Mouse (Mus musculus) cerebellum, adult 2 months (tissue): ENCODE data around the gene Gm10837. TPM values are rescaled to one million over a fixed set of nuclear protein-coding genes. Genes with fewer than 3 reads are reported as not detected.
A peak's percentile ranks its signal among the peaks of the same experiment; 100 is the strongest.

Source experiments
- DNase-seq, 2 experiments: peaks; one replicate each; pipeline ENCODE4 v3.0.0; 2021
- H3K27ac ChIP-seq: fragments of 200-500 bp; 2 replicates; pipeline ENCODE4 v1.5.1; 2012; ENCODE audit warnings: low read length, control low read depth, inconsistent platforms; ENCODE audit not compliant: insufficient read depth
- H3K27me3 ChIP-seq: fragments of 200-500 bp; 2 replicates; pipeline ENCODE4 v1.6.1; 2012; ENCODE audit warnings: inconsistent platforms, mild to moderate bottlenecking, low read length, moderate library complexity; ENCODE audit not compliant: control insufficient read depth, insufficient read depth
- H3K4me1 ChIP-seq: fragments of 200-500 bp; 2 replicates; pipeline ENCODE4 v1.6.1; 2011; ENCODE audit warnings: low read length; ENCODE audit not compliant: control insufficient read depth, insufficient read depth
- H3K4me3 ChIP-seq: fragments of 200-500 bp; replicated peaks from 2 replicates; pipeline ENCODE3; 2011; ENCODE audit warnings: mild to moderate bottlenecking, low read depth, low read length, control low read depth; ENCODE audit not compliant: insufficient read depth
- CTCF ChIP-seq: fragments of 200-500 bp; IDR thresholded peaks from 2 replicates; pipeline ENCODE4 v1.5.1; 2011; ENCODE audit warnings: low read depth, mild to moderate bottlenecking, control low read depth, low read length, moderate library complexity, borderline replicate concordance; ENCODE audit not compliant: insufficient read depth
- POLR2A ChIP-seq: fragments of 200-500 bp; IDR thresholded peaks from 2 replicates; pipeline ENCODE4 v1.6.1; 2011; ENCODE audit warnings: low read length, control low read depth, borderline replicate concordance; ENCODE audit not compliant: insufficient read depth
- WGBS: fragments of 180-500 bp; shearing (Covaris S2); methylation state at CpG from one replicate; pipeline ENCODE4 v1.1.7; 2018; 5-methylcytosine and 5-hydroxymethylcytosine counted together
- polyA plus RNA-seq: library from polyadenylated mRNA; depleted of rRNA; stranded (reverse); fragments of >200 nt; gene quantifications from 2 replicates; pipeline ENCODE4 v1.2.3, GENCODE M21; 2012

Gene Gm10837
- polyA plus RNA-seq, 1 experiment, result 2.7 TPM

DNA sequence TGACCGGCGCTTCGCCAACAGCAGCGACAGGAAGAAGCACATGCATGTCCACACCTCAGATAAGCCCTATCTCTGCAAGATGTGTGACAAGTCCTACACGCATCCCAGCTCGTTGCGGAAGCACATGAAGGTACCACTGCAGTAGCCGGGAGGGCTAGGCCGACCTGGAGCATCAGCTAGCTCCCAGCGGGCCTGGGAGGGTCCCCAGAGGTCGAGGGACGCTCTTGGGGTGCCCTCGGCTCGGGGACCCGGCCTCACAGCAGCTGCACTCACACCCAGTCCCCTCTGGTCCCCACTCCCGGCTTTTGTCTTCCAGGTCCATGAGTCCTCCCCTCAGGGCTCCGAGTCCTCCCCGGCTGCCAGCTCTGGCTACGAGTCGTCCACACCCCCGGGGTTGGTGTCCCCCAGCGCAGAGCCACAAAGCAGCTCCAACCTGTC is 11.8 kb upstream of the Gm10837 start:
- Histone ChIP-seq H3K27me3 (no peaks in the 10 kb centered on the region), H3K4me1 (no peaks in the 10 kb centered on the region), H3K27ac (peak overlapping the region; percentile 91), H3K4me3 (peak overlapping the region; percentile 98)
- 1% methylated on average over 22 of the region's 22 CpGs for WGBS
- peak; percentile 63 to 81 for DNase-seq
- peak; percentile 14; the same call in 1 of the 2 replicates for TF ChIP-seq POLR2A
- TF ChIP-seq CTCF, result no peak

DNA sequence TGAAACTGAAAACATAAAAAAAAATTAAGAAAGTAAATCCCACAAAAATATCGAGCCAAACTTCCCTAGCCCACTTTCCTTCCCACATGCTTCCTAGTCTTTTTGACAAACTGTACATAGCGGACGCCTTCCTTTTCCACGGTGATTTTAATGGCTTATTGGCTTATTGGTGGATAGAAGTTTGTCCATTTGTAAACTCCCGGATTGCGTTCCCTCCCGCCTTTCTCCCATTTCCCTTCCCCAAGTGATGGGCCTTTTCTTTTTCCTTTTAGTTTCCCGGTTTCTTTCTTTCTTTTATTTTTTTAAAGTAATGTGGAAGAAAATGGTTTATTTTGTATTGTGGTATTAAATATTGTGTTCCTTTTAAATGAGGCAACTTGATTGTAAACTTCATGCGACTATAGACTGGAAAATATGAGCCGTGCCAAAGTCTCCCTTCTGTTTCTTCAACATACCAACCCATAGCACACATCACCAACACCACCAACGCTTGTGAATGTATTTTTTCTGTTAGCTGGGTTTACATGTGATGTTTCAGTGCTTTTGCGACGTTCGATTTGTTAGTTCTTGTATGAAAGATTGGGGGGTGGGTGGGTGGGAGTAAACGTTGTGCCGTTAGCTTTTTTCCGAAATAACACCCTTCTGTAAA is 10.8 kb upstream of the Gm10837 start:
- Histone ChIP-seq H3K4me1 (no peaks in the 10 kb centered on the region), H3K4me3 (peak overlapping the region; percentile 98), H3K27me3 (no peaks in the 10 kb centered on the region), H3K27ac (peak overlapping the region; percentile 56; the same call in 1 of the 2 replicates)
- DNase-seq, result no peak
- TF ChIP-seq POLR2A (no peak), CTCF (no peak)
- 4% methylated on average over 17 of the region's 17 CpGs for WGBS

DNA sequence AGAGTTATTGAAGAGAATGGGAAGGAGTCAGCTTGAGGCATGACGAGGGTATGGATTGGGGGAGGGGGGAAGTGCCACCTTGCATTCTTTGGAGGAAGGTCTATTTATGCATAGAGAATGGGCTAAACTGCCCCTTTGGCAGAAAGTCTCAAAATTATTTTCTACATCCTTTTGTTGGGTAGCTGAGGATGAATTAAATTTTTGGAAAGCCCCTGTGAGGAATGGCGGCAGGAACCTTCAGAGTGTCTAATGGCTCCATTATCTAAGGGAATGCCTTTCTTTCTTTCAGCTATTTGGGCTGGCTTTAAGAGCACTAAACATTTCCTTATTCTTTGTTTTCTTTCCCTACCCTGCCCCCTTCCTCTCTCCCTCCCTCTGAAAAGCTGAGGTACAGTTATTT is 10.0 kb upstream of the Gm10837 start:
- 4% methylated on average over 2 of the region's 2 CpGs for WGBS
- DNase-seq, result no peak
- Histone ChIP-seq H3K4me1 (no peaks in the 10 kb centered on the region), H3K27me3 (no peaks in the 10 kb centered on the region), H3K27ac (peak overlapping the region; percentile 71; the same call in 1 of the 2 replicates), H3K4me3 (peak overlapping the region; percentile 98)
- TF ChIP-seq CTCF, result no peak
- no peak for TF ChIP-seq POLR2A

DNA sequence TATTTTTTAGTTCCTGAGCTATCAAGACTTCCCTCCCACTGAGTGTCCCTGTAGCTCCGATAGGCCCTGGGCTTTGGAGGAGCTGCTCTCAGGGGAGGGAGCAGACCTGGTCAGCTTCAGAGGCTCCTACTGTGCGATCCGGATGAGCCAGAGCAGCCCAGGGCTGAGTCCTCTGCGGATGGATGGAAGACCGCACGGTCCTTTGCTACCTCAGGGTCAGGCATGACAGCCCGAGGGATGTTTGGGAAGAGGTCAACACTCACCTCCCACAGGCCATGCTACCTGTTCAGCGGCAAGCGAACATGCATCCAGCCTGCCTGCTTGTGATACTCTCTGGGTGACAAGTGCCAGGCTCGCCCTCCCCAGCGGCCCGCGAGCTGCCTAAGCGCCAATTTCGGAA is 9.2 kb upstream of the Gm10837 start:
- WGBS, result 6% methylated on average over 15 of the region's 15 CpGs
- peak; percentile 77 to 83 for DNase-seq
- Histone ChIP-seq H3K27ac (peak overlapping the region; percentile 99), H3K4me1 (no peaks in the 10 kb centered on the region), H3K27me3 (no peaks in the 10 kb centered on the region), H3K4me3 (peak overlapping the region; percentile 98)
- TF ChIP-seq POLR2A (0 out of 2 replicates have a peak, but pooled peaks have one; percentile 33), CTCF (no peak)

DNA sequence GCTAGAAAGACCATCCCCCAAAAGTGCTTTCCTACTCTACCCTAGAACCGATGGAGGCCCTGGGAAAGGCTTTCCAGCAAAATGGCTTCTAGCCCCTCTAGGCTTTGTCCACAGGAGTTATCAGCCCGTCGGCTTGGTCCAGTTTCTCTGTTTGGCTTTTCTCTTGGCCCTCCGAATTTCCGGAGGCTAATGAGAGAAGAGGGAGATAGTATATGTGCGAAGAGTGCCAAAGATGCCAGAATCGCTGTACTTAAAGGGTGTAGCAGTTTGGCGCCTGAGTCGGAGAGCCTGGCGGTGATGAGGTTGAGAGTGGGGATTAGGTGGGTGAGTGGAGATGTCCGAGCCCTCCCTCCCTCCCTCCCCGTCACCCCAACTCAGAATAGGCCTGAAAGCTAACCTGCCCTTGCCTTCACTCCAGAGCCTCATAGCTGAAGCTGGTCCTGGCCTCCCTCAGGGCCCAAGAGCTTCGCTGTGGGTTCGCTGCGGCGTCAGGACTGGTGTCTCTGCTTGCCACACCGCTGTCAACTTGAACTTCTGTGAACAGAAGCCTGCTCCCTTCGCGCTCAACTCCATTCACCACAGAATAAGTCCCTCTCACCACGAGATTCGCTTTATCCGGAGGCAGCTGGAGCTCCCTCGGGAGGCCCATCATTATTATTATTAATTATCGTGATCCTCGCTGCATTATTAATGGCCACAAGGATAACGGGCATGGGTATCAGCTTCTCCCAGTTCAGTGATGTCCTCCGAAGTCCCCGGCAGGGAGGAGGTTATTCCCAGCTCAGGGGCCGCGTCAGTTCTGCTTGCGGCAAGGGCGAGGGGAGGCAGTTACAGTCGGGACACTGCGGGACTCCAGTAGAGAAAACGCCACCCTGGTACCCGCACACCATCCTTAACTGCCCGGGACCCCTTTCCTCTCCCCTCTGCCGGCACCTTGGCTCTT is 8.0 kb upstream of the Gm10837 start:
- no peaks in the 10 kb centered on the region for H3K4me1 ChIP-seq
- DNase-seq, result peak; percentile 69 to 80
- 4% methylated on average over 38 of the region's 38 CpGs for WGBS
- peak overlapping the region; percentile 98 for H3K4me3 ChIP-seq
- no peaks in the 10 kb centered on the region for H3K27me3 ChIP-seq
- TF ChIP-seq POLR2A (0 out of 2 replicates have a peak, but pooled peaks have one; percentile 19), CTCF (no peak)
- peak overlapping the region; percentile 99 for H3K27ac ChIP-seq

DNA sequence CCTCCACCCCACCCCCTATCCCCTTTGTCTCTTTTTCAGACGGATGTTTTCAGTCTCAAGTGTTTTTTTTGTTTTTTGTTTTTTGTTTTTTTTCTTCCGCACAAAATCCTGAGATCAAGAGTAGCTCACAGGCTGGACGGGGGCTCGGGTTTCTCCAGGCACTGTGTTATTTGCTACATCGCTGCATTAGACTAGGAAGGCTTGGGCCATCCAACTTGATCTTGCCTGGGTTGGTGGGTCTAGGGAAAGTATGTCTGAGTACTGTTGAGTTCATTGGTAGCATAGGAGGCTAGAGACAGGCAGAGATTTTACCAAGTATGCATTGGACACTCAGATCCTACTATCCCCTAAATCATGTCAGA is 7.4 kb upstream of the Gm10837 start:
- 3% methylated on average over 5 of the region's 5 CpGs for WGBS
- Histone ChIP-seq H3K4me3 (peak overlapping the region; percentile 98), H3K27me3 (no peaks in the 10 kb centered on the region), H3K27ac (peak overlapping the region; percentile 99), H3K4me1 (no peaks in the 10 kb centered on the region)
- peak; percentile 38 to 60 for DNase-seq
- TF ChIP-seq CTCF (no peak), POLR2A (no peak)

DNA sequence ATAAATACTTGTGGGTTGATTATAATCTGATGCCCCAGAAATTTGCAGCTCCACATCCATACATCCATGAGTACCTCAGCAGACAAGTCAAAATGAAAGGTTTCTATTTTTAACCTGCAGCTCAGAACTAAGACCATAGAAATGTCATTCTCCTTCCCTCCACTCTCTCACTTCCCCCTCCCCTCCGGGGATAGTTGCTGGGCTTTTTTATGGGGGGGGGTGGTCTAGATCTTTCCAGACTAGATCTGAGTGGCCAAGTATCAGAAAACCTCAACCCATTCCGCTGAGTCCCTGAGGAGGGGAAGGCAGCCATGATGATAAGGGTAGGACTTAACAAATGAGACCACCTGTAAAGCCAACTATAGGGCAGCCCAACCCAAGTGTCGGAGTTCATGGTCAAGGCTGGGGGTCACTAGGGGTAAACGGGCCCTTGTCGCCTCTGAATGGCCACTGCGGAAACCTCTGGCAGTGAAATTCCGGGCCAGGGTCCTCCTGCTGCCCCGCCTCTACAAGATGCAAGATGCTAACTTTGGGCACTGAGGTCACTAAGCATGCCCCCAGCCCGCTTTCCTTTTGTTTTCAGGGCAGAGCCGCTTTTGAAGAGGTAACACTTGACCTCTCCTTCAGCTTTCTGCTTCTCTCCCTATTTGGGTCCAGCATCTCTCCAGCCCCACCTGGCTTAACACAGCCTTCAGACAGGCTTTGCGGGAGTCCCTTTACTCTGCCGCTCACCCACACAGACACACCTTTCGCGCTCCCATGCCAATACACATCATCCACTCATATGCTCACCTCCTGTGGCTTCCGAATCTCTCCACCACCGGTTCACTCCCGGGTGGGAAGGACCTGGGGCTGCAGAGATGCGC is 6.6 kb upstream of the Gm10837 start:
- peak; percentile 86 to 90 for DNase-seq
- 5% methylated on average over 18 of the region's 18 CpGs for WGBS
- H3K27ac ChIP-seq, result peak overlapping the region; percentile 99
- no peaks in the 10 kb centered on the region for H3K27me3 ChIP-seq
- TF ChIP-seq CTCF (no peak; the same call in 1 of the 2 replicates), POLR2A (peak; percentile 57; the same call in 1 of the 2 replicates)
- H3K4me3 ChIP-seq, result peak overlapping the region; percentile 97
- H3K4me1 ChIP-seq, result no peaks in the 10 kb centered on the region
